Mouse (Mus musculus) gastrocnemius, adult 18-20 months (tissue): ENCODE measurements around the gene Pnp. TPM values are rescaled to one million over a fixed set of nuclear protein-coding genes. Genes with fewer than 3 reads are reported as not detected.
"Not testable (repeated sequence)": the region's sequence is repeated elsewhere in the genome, so short reads cannot be mapped to it uniquely, and the experiment has no call there.

Experiments used
- DNase-seq: peaks from one replicate; pipeline ENCODE4 v3.0.0; 2021; ENCODE audit warnings: low spot score
- long read RNA-seq, 2 experiments: library from polyadenylated mRNA; stranded (forward); transcript quantifications; one replicate each; pipeline ENCODE4 v2.0.0; 2021
- total RNA-seq, 2 experiments: library from RNA; stranded (reverse); gene quantifications; 2 replicates each; pipeline ENCODE4 v1.2.3; 2021

Gene Pnp
- total RNA-seq: 1 to 10 TPM; 3.3 to 4.5 TPM
- long read RNA-seq, experiment 1, partial matches to known transcripts: 0 of 3 reads
- long read RNA-seq, experiment 1, other reads (novel, unspliced or antisense): 0 of 3 reads
- long read RNA-seq, experiment 2, partial matches to known transcripts: 0 of 1 reads
- long read RNA-seq, experiment 2, other reads (novel, unspliced or antisense): 1 of 1 reads

DNA sequence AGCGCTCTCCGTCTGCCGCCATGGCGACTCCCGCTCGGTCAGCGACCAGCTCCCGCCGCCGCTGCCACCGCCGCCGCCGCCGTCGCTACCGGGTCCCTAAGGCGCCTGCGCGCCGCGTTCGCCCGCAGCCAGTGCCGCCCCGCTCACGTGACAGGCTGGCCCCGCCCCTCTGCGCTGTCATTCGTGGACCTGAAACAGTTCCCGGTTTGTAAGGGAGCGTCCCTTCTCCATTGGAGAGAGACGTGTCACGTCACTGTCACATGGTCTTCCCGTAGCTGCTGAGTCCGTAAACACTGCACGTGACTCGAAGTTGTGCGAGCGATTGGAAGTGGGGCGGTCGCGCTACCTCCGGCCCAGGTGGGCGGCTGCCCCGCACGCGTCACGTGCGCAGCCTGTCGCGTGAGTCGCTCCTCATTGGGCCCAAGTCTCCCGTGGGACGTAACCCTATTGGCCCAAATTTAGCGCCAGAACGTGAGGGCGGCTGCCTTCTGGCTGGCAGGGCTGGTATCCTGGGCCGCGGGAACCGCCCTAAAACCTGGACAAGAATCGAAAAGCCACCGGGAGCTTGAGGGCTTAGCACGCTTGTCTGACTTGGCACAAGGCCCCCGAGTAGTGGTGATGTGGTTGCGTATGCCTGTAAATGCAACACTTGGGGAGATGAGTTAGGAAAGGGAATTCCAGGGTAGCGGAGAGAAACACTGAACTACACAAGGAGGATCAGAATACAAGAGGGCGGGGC, at the start of gene Pnp, which contains the start of gene Pip4p1:
TSS of gene Pnp (plus strand) at position 329 of the 739 bp plus-strand sequence.
TSS of gene Pip4p1 (minus strand) at position 103 of the 739 bp plus-strand sequence.
- DNase-seq: peak; percentile 99

- no peak for DNase-seq
Observed at GRCm38 (mm10) chr14:50891621-50892020, 39.3 kb upstream of the Pnp start.

GRCm38 (mm10) chr14:50892091-50892490, 38.8 kb upstream of the Pnp start:
- no peak for DNase-seq

DNA sequence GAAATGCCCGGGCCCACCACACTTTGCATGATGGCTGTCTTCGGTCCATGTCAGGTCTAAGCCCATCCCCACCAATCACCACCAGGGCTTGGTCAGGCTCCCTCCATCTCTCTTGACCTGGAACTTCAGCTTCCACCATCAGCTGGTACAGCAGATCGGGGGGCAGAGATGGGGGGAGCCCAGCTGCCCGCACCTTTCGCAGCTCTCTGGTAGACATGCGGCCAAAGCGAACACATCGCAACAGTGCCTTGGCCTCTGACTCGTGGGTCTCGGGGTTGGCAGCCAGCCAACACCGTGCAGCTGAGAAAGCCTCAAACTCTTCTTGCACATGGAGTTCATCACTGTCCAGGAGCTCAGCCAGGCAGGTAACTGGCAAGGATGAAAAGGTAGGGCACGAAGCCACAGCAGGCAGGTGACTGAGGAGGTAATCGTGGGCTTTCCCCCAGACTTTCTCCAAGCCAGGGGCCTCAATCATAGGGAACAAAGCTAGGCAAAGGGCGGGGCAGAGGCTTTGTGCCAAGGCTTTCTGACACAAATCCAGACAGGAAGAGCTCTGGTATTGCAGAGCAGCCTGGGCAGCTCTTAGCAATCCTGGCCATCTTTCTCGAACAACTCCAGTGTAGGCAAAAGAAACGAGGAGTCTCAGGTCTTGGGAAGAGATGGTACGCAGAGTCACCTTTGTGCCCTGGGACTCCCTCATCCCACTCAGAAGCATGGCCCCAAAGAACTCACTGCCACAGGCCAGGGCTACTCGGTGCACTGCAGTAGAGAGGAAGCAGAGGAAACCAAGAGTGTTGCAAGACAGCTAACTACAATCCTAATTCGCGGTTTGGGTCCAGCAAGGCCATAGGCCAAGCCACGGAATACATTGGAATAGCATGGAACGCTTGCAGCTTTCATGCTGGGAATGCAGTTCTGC, 38.1 kb upstream of the Pnp start:
- DNase-seq: peak; percentile 45

GRCm38 (mm10) chr14:50895407-50895806, 35.5 kb upstream of the Pnp start:
- DNase-seq: no peak

- DNase-seq: peak; percentile 90
Observed at GRCm38 (mm10) chr14:50895985-50896746, 34.7 kb upstream of the Pnp start.

- DNase-seq: no peak
Observed at GRCm38 (mm10) chr14:50896747-50897373, 34.0 kb upstream of the Pnp start.

GRCm38 (mm10) chr14:50897374-50897765, 33.5 kb upstream of the Pnp start, which contains the start of gene Klhl33:
Klhl33 (minus strand) TSS chr14:50897507.
- DNase-seq: peak; percentile 71

GRCm38 (mm10) chr14:50897992-50898391, 32.9 kb upstream of the Pnp start:
- DNase-seq: not testable (repeated sequence)

DNA sequence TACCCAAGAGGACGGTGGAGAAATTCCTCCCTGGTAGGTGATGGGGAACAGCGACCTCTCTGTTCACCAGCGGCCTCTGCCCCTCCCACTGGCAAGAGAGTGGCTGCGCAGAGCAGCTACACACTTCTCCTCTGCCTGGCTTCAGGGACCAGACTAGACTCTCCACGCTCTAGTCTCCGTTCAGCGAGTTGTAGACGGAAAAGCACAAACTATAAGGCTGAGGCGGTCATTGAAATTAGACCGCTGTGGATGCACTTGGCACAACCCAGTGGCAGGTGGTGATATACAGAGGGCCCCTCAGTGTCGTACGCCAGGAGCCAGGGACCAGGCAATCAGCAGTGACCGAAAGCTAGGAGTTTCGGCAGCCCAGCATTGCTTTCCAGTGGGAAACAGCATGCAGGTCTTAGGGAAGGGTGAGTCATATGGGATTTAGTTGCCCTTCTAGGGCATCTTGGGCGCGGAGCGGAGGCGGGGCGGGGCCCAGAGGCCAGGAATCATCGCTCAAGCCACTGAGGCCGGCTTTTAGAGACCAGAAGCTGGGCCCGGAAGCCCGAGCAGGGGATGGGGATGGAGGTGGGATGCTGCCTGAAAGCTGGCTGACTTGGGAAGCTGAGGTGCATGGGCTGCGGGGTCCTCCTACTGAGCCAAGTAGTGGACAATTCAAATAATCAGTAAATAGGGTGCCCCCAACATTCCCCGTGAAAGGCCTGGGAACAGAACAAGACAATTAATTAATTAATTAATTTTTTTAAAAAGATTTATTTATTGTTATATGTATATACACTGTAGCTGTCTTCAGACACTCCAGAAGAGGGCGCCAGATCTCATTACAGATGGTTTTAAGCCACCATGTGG, 26.7 kb upstream of the Pnp start:
- peak; percentile 33 for DNase-seq

DNA sequence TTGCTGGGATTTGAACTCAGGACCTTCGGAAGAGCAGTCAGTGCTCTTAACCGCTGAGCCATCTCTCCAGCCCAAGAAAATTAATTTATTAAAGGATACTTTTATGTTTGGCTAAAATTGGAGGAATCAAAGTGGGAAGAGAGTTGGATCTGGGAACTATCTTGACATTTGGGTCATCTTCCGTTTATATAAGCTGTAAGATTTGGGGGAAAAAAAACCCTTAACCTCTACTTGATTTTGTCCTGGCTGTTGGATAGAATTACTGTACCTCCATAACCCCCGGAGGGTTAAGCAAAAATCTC, 26.1 kb upstream of the Pnp start:
- no peak for DNase-seq

DNA sequence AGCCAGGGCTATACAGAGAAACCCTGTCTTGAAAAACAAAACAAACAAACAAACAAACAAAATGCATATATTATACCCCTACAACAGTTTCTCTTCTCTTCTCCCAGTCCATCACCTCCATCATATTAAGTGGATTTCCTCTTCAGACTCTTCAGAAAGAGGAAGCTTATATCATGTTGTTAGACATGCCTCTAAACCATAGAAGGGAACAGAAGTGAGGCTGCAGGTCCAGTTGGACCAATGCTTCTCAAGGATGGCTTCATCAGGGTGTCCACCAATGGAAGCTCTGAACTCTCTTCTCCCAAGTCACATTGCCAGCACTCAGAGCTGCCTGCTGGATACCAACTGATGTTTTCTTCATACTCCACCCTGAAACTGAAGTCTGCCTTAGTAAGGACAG, 25.6 kb upstream of the Pnp start:
- not testable (repeated sequence) for DNase-seq

GRCm38 (mm10) chr14:50908126-50908525, 22.8 kb upstream of the Pnp start:
- no peak for DNase-seq

- DNase-seq: no peak
Observed at GRCm38 (mm10) chr14:50911356-50911755, 19.5 kb upstream of the Pnp start.

- DNase-seq: not testable (repeated sequence)
Observed at GRCm38 (mm10) chr14:50923437-50923836, 7.4 kb upstream of the Pnp start.

GRCm38 (mm10) chr14:50924281-50925064, 6.4 kb upstream of the Pnp start, which contains the start of the genes Osgep and Apex1:
Osgep (minus strand) TSS chr14:50924893.
Apex1 (plus strand) TSS chr14:50924968.
- peak; percentile 97 for DNase-seq

DNA sequence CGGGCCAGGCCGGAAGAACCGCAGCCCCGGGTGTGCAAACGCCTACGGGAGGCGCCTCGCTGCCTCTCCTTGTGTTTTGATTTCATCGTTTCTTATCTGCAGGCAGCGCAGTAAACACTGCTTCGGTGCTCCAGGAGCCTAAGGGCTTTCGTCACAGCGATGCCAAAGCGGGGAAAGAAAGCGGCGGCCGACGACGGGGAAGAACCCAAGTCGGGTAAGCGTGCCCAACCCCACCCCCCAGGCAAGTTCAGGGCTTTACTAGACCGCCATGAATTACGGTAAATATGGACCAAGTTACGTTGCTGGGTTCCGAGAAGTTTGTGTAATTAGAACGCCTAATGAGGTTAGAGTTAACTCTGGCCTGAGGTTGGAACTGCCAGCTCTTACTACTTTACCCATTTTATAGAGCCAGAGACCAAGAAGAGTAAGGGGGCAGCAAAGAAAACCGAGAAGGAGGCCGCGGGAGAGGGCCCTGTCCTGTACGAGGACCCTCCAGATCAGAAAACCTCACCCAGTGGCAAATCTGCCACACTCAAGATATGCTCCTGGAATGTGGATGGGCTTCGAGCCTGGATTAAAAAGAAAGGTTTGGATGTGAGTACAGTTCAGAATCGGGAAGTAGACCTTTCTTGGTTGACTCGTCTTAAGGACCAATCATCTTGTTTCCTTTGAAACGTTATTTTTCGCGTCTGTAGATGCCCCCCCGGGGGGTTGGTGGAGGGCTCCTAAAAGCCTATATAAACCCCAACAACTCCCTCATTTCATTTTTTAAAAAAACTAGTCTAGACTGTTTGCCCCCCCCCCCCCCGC, 5.6 kb upstream of the Pnp start:
- no peak for DNase-seq

GRCm38 (mm10) chr14:50927366-50927765, 3.5 kb upstream of the Pnp start:
- DNase-seq: no peak
